Mouse (Mus musculus) thymus, postnatal 4 days (tissue): ENCODE results near the gene Lnx2.

Experiments used
- DNase-seq: peaks from one replicate; pipeline ENCODE4 v3.0.0; 2021

Gene Lnx2

GRCm38 (mm10) chr5:147076026-147076798 is at the start of gene Lnx2:
Gene Lnx2, minus strand, starts transcription at chr5:147076586.
- peak; percentile 98 for DNase-seq

- DNase-seq: no peak
These were observed 49.3 kb upstream of the Lnx2 start for GRCm38 (mm10) chr5:147125542-147126185.

DNA sequence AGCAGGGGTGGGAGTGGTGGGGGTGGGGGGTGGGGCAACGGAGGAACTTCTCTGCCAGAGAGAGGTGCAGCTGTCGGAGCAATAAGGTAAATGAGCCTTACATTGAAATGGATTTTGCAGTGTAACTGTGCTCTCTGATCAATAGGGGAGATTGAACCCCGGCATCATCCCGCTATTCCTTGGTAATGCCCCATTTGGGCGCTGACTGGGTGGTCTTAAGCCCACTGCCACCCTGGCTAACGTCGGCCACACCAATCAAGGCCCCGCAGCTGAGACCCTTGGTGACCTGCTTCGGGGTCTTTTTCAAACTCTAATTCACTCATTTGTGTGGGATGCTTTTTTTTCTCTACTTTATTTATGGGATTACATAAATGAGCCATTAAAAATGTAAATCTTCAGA is 48.4 kb upstream of the Lnx2 start:
- no peak for DNase-seq

DNA sequence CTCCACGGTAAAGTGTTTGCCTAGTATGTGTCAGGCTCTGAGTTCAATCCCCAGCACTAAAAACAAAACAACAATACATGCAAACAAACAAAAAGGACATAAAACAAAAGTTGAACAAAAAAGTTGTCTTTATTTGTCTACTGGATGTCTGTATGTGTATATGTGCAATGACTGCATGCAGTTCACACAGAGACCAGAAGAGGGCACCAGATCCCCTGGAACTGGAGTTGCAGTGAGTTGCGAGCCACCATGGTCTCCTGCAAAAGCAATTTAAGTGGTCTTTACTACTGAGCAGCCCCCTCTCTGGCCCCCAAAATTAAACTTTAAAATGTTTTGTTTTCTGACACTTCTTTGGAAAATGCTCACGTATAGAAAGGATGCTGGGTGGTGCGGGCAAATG is 44.8 kb upstream of the Lnx2 start:
- DNase-seq: peak; percentile 30

DNA sequence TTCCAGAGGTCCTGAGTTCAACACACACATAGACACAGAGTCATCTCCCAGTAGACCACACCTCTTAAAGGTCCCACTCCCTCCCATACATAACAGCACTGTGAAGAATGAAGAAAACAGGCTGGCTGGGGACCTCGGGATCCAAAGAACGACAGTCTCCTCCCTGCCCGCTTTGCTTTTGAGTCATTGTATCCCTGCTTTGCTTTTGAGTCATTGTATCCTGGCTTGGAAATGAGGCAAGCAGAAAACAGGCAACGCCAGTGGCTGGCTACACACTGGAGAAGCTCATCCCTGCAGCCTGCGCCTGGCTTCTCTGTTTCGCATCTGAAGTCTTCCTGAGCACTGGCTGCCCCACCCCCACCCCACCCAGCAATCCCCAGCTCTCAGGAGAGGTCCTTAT is 40.6 kb upstream of the Lnx2 start:
- no peak for DNase-seq

DNA sequence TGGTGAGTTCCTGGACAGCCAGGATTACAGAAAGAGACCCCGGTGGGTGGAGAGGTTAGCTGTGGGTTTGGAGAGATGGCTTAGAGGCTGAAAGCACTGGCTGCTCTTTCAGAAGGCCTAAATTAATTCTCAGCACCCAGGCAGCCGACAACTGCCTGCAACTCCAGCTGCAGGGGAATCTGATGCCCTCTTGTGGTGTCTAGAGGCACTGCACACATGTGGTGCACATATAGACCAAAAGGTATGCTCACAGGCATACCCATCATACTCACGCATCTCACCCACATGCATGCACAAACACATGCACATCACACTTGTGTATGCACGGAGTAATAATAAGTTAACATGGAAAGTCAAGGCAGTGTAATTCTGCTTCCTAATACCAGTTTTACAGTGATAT is 39.2 kb upstream of the Lnx2 start:
- peak; percentile 36 for DNase-seq

GRCm38 (mm10) chr5:147114738-147115137 is 38.4 kb upstream of the Lnx2 start:
- DNase-seq: peak; percentile 16

- no peak for DNase-seq
These were observed 32.6 kb upstream of the Lnx2 start for GRCm38 (mm10) chr5:147108861-147109591.

GRCm38 (mm10) chr5:147107276-147107675 is 30.9 kb upstream of the Lnx2 start:
- DNase-seq: no peak

- no peak for DNase-seq
These were observed 25.9 kb upstream of the Lnx2 start for GRCm38 (mm10) chr5:147102295-147102694.

DNA sequence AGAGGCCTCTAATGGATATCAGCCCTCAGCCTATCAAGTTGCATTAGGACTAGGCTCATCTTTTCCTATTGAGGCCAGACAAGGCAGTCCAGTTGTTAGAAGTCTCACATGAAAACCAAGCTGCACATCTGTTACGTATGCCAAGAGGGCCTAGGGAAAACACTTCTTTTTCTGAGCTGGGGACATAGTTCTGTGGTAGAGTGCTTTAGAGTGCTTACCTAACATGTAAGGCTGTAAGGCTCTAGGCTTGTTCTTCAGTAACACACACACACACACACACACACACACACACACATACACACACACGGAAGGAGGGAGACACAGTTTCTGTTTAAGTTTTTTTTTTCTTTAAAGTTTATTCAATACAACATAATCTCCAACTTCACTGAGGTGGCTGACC is 23.8 kb upstream of the Lnx2 start:
- no peak for DNase-seq

DNA sequence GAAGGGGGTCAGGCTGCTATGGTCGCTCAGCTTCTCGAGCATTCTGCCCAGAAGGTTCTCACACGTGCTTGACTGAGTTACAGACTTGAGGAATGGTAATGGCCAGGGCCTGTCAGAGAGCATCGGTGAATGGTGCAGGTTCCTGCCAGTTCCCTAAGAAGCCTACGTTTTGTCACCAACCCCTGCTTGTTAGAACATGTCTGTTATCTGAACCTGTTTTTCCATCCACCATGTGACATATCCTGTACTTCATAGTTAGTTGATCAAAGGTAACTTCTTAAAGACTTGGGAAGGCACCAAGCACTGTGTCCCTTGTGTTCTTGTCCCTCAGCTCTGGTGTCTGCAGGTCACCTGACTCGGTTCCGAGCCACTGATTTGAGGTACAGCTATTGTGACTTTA is 22.3 kb upstream of the Lnx2 start:
- no peak for DNase-seq

GRCm38 (mm10) chr5:147096586-147096985 is 20.2 kb upstream of the Lnx2 start:
- no peak for DNase-seq

- no peak for DNase-seq
These were observed 17.9 kb upstream of the Lnx2 start for GRCm38 (mm10) chr5:147094296-147094695.

DNA sequence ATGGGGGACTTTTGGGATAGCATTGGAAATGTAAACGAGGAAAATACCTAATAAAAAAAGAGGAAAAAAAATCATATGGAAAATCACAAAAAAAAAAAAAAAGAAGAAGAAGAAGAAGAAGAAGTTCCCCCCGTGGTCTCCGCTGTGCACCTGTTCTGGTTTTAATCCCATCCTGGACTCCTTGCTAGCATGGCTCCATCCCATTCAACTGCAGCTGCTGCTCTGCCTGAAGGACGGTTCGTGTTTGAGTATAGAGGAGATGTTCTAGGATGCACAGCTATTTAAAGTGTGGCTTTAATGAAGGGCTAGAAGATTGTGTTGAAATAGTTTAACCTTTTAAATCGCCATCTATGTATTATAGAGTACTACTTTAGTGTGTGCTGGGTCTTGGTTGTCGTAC is 16.1 kb upstream of the Lnx2 start:
- no peak for DNase-seq

DNA sequence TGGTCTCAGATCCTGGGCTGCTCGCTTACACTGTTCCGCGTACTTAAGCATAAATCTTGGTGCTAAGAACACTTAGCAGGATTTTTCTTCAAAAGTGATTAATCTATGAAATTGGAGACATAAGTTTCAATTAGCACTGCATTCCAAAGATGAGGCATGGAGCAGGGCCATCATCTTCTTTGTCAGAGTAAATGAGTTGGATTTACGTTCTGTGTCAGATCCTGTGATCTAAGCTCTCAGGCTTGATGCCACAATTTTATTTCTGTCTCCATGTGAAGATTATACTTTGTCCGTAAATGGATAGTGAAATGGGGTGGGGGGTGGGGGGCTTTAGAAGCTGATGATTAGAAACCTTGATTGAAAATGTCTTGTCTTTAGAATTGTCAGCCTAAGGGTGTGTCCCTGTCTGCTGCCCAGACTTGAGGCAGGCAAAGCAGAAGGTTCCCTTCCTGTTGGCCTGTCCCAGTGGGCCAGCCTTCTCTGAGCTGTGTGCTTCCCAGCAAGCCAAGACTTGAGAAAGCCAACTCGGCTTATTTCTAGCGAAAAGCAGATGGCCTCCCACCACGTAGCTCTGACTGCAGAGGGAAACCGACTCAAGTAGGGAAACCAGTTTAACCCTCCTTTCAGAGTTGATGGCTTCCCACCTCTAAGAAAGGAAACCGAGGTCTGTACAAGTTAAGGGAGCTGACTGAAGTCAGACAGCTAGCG is 14.0 kb upstream of the Lnx2 start:
- no peak for DNase-seq

- no peak for DNase-seq
These were observed 13.4 kb upstream of the Lnx2 start for GRCm38 (mm10) chr5:147089836-147090235.

- DNase-seq: no peak
These were observed 10.4 kb upstream of the Lnx2 start for GRCm38 (mm10) chr5:147086816-147087215.

DNA sequence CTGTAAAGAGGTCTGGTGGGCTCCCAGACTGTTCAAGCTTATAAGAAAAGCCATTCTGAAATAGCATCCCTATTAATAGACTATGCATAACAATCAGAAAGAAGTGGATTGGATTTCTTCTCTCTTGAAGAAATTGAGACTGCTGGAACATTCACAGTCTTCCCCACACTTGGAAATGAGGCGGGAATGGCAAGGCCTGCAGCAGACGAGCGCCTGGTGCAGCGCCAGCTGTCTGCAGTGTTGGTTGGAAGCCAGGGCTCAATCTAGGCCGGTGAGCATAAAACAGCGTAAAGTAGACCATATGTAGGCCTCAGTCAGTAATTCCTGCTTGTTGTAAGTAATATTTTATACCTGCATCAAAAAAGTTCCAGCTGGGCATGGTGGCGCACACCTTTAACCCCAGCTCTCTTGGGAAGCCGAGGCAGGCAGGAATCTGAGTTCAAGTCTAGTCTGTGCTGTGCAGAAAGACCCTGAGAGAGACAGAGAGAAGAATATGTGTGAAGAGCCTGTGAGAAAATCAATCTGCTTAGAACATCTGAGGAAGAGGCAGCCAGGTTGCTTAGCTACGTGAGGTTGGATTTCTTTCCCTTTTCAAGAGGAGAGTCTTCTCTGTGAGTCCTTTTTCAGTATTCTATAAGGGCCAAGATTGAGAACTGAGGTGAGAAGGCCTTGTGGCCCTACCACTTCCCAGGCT is 9.0 kb upstream of the Lnx2 start:
- no peak for DNase-seq

DNA sequence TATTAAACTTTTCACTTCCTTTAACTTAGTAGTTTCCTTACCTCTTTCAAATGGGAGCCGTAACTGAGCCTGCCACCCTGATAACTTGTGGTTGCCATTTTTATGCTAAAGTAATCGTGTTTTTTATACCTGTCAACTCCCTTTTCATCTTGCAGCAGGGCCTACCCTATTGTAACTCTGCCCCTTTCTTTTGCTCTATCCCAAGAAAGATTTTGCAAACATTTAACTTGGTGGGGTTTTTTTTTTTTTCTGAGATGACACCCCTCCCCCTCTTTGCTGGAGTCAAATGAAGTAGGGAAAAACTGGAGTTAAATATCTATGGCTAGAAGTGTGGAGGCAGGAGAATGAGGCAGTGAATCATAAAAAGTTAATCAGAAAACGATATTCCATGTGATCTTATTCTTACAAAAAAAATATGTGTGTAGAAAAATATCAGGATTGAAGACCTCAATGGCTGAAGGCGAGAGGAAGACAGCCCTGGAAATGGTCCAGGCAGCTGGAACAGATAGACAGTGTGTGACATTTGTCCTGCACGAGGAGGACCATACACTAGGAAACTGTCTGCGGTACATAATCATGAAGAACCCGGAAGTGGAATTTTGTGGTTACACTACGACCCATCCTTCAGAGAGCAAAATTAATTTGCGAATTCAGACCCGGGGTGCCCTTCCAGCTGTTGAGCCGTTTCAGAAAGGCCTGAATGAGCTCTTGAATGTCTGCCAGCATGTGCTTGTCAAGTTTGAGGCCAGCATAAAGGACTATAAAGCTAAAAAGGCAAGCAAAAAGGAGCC is 1.9 kb upstream of the Lnx2 start:
- DNase-seq: no peak

- peak; percentile 98 for DNase-seq
These were observed 1.1 kb upstream of the Lnx2 start for GRCm38 (mm10) chr5:147077305-147078034.
